Mouse (Mus musculus) hindlimb bud, embryonic 11.5 days (tissue): ENCODE results near the gene Tfrc.

Source experiments
- DNase-seq: peaks from one replicate; pipeline ENCODE4 v3.0.0-alpha.2; 2012; ENCODE audit warnings: low read depth, low spot score; ENCODE audit errors: extremely low spot score

Gene Tfrc

DNA sequence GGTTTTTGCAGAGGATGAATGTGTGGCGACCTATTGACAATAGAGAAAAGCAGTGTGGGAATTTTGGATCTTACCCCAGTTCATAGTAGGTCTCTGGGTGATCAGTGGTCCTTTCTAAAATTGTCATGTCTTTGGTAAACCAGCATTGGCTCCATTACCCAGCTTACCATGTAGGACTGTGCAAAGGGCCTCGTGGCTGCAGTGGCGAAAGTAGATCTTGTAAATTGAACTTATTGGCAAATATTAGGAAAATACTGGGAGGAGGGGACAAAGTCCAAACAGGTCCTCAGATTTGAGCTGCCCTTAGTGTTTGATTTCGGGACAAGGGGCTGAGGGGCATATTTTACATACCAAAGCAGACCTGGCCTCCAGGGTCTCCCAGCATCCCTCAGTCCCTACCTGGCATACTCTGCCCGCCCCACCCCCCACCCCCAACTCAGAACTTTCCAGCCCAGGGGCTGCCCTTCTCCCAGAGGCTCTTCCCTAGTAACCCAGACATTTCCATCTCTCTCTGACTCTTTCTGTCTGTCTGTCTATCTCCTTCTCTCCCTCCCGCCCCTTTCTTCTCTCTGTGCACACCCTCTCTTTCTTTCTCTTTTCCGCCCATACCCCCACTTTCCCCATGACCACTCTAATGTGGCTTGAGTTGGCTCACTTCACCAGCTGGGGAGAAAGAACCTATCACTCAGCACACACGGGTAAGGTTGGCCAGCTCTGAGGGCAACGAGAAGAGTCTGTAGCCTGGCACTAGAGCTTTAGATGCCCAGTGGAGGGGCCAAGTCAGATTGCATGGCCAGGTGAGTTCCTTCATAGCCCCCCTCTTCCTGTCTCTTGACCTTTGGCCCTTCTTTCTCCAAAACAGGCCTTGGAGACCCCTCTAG lies 58.2 kb downstream of the Tfrc start:
- no peak for DNase-seq

DNA sequence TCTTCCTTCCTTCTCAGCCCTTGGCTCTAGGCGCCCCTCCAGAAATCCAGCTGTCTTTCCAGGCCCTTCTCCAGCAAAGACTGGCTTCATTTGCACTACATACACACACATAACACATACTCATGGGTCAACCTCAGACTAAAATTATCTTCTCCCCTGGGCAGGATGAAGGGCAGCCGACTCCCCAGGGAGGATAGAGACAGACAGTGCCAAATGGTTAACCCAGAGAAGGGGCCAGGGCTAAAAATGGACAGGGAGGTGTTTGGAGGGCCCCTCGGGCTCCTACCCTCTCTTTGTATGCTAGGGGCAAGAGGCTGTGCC lies 58.8 kb downstream of the Tfrc start:
- DNase-seq, result no peak

- no peak for DNase-seq
Measured at GRCm38 (mm10) chr16:32668030-32668429, 59.3 kb downstream of the Tfrc start.

DNA sequence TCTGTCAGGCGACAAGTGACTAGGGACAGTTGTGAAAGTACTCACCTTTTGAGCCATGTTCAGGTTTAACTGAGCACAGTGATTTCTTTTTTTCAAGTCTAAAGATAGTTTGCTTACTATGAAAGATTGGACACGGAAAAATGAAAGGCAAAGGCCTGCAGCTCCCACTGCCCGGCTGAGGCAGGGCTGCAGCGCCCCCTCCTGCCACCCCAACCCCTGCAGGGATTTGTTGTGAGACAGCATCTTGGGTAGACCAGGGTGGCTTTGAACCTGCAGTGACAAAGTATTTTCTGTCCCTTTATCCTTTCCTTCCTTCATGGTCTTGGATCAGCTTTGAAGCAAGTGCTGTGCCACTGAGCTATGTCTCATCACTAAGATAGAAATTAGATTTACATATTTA lies 59.8 kb downstream of the Tfrc start:
- no peak for DNase-seq

DNA sequence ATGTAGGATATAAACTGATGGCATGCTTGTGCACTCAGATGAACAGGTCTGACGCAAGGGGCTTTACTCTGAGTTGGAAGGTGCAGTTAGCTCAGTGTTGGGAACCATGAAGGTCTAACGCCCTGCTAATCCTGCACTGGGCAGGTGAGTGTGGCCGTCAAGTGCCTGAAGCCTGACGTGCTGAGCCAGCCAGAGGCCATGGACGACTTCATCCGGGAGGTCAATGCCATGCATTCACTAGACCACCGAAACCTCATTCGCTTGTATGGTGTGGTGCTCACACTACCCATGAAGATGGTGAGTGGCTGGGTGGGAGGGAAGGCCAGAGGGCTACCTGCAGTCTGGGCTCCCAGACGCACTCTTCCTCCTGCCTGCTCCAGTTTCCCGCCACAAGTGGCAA lies 60.5 kb downstream of the Tfrc start:
- no peak for DNase-seq

- DNase-seq, result no peak
Measured at GRCm38 (mm10) chr16:32670354-32671124, 61.8 kb downstream of the Tfrc start.

DNA sequence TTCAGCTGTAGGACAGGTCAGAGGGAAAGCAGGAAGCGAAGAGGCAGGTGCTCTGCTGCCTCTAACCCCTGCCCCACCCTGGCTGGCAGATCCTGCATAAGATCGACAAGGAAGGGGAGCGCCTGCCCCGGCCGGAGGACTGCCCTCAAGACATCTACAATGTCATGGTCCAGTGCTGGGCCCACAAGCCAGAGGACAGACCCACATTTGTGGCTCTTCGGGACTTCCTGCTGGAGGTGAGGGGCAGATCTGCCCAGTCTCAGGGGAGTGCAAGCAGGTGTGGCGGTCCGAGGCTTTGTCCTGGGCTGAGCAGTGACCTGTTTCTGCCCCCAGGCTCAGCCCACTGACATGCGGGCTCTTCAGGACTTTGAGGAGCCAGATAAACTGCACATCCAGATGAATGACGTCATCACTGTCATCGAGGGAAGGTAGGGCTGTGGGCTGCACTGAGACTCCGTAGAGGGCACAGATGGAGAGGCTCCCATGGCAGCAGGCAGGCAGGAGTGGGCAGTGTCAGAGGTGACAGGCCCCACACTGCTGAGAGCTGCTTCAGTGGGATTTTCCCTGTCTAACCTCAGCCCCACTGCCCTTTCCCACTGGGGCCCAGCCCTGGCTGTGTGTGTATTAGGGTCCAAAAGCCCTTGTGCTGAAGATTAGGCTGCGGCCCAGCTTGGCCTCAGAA lies 62.6 kb downstream of the Tfrc start:
- DNase-seq, result no peak

- no peak for DNase-seq
Measured at GRCm38 (mm10) chr16:32672250-32672649, 63.5 kb downstream of the Tfrc start.

DNA sequence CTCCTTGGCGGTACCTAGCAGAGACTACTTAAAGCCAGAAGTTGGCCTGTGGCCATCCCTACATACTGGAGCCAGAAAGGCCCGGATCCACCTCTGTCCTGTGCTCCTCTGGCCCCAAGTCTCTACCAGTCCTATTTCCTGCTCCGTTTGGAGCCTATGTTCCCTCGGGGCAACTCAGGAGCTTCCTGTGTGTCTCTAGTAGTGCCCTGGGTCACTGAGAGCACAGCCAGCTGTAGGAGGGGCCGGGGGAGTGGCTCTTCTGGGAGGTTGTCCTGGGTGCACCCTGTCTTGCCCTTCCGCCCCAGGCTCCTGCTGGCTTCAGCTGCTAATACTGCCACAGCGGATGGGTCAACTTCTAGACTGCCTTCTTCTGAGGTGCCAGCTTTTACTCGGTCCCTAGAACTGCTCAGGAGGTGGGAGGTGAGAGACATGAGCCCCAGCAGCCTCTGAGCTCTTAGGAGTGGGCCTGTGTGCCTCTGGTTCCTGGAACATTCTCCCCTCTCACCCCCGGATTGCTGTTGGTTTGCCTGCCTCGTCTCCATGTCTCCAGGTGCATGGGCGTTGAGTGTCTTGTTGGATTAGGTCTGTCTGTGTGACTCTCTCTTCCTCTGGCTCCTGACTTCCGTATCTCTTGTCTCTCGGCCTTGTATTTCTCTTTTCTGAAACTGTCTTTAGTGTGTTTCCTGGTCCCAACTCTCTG lies 64.3 kb downstream of the Tfrc start:
- DNase-seq, result no peak

- DNase-seq, result no peak
Measured at GRCm38 (mm10) chr16:32674121-32674740, 65.5 kb downstream of the Tfrc start.

GRCm38 (mm10) chr16:32677040-32677700 lies 68.5 kb downstream of the Tfrc start:
- no peak for DNase-seq

GRCm38 (mm10) chr16:32677903-32678302 lies 69.2 kb downstream of the Tfrc start:
- no peak for DNase-seq

DNA sequence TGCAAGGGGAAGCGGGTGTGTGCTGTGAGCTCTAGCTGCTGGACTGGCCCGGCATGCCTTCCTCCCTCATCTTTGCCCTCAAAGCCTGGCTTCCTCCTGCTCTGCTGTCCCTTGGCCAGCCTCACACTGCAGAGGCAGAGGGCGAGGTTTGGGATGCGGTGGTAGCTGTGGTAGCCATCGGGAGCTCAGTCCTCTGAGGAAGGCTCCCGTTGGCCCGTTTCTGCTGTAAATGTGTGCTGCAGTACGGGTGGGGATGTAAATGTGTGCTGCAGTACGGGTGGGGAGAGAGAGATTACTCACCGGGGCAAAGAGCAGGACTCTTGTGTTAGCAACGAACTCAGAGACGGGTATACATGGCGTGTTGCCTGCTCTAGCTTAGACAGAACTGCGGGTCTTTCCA lies 70.1 kb downstream of the Tfrc start:
- no peak for DNase-seq

DNA sequence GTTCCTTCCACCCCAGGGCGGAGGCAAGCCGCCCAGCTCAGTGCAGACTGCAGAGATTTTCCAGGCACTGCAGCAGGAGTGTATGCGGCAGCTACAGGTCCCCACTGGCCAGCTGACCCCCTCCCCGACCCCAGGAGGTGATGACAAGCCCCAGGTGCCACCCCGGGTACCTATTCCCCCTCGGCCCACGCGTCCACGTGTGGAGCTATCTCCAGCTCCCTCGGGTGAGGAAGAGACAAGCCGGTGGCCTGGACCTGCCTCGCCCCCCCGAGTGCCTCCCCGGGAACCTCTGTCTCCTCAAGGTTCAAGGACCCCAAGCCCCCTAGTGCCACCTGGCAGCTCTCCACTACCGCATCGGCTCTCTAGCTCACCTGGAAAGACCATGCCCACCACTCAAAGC lies 71.3 kb downstream of the Tfrc start:
- no peak for DNase-seq

- DNase-seq, result no peak
Measured at GRCm38 (mm10) chr16:32680806-32681205, 72.1 kb downstream of the Tfrc start.

GRCm38 (mm10) chr16:32682194-32682593 lies 73.5 kb downstream of the Tfrc start:
- DNase-seq, result no peak
